Mouse (Mus musculus): ENCODE results near the gene Atp13a5. TPM values are rescaled to one million over a fixed set of nuclear protein-coding genes. Genes with fewer than 3 reads are reported as not detected.

The Atp13a5 gene
- total RNA-seq, 1 experiment: not detected

- no peaks in the 10 kb centered on the region for H3K36me3 ChIP-seq (ENCODE audit: control insufficient read depth, insufficient read depth, low read length, poor library complexity, severe bottlenecking)
- no peak overlapping the region for H3K9ac ChIP-seq (ENCODE audit: insufficient read depth, low read depth, low read length, poor library complexity, severe bottlenecking)
- no peak overlapping the region for H3K4me3 ChIP-seq (ENCODE audit: insufficient read depth in 1 of 2, low read depth in 1 of 2, low read length in 2 of 2, poor library complexity in 1 of 2, severe bottlenecking in 1 of 2)
- in situ Hi-C loops (cut with MboI; ENCODE audit: low sequenced_read_pairs in 2 of 2, unreplicated experiment in 2 of 2): no loop called here
- H3K4me1 ChIP-seq (ENCODE audit: control insufficient read depth in 2 of 2, insufficient read depth in 2 of 2, low read length in 2 of 2, poor library complexity in 1 of 2): no peaks in the 10 kb centered on the region
- no peak for TF ChIP-seq MAFK (IDR thresholded peaks at IDR 0.05; ENCODE audit: insufficient read depth, low read depth, low read length)
- no peak overlapping the region for H3K27ac ChIP-seq (ENCODE audit: insufficient read depth, low read depth, low read length, poor library complexity, severe bottlenecking)
- no peaks in the 10 kb centered on the region for H3K9me3 ChIP-seq (ENCODE audit: control insufficient read depth, insufficient read depth, low read depth, low read length)
- no peak for DNase-seq (ENCODE audit: low read depth, low spot score)
These were observed 3.9 kb downstream of the Atp13a5 start for GRCm38 (mm10) chr16:29374636-29375035.

- no peak overlapping the region for H3K27ac ChIP-seq (ENCODE audit: insufficient read depth, low read depth, low read length, poor library complexity, severe bottlenecking)
- H3K36me3 ChIP-seq (ENCODE audit: control insufficient read depth, insufficient read depth, low read length, poor library complexity, severe bottlenecking): no peaks in the 10 kb centered on the region
- no peak overlapping the region for H3K9ac ChIP-seq (ENCODE audit: insufficient read depth, low read depth, low read length, poor library complexity, severe bottlenecking)
- H3K4me1 ChIP-seq (ENCODE audit: control insufficient read depth in 2 of 2, insufficient read depth in 2 of 2, low read length in 2 of 2, poor library complexity in 1 of 2): no peaks in the 10 kb centered on the region
- H3K4me3 ChIP-seq (ENCODE audit: insufficient read depth in 1 of 2, low read depth in 1 of 2, low read length in 2 of 2, poor library complexity in 1 of 2, severe bottlenecking in 1 of 2): no peak overlapping the region
- TF ChIP-seq HCFC1 (IDR thresholded peaks at IDR 0.05; ENCODE audit: borderline replicate concordance, insufficient read depth, low read length) (no peak), ZNF384 (IDR thresholded peaks at IDR 0.05; ENCODE audit: low read depth, low read length) (no peak), ZC3H11A (IDR thresholded peaks at IDR 0.05; ENCODE audit: borderline replicate concordance, low read depth, low read length) (no peak), MAFK (IDR thresholded peaks at IDR 0.05; ENCODE audit: insufficient read depth, low read depth, low read length) (no peak), CHD2 (IDR thresholded peaks at IDR 0.05; ENCODE audit: low read depth, low read length) (no peak)
- in situ Hi-C loops (cut with MboI; ENCODE audit: low sequenced_read_pairs in 2 of 2, unreplicated experiment in 2 of 2): no loop called here
- DNase-seq (ENCODE audit: low read depth, low spot score): no peak
- H3K9me3 ChIP-seq (ENCODE audit: control insufficient read depth, insufficient read depth, low read depth, low read length): no peaks in the 10 kb centered on the region
These were observed 47.0 kb downstream of the Atp13a5 start for GRCm38 (mm10) chr16:29331351-29332044.

GRCm38 (mm10) chr16:29330948-29331347 is 47.6 kb downstream of the Atp13a5 start:
- H3K9ac ChIP-seq (ENCODE audit: insufficient read depth, low read depth, low read length, poor library complexity, severe bottlenecking): no peak overlapping the region
- H3K9me3 ChIP-seq (ENCODE audit: control insufficient read depth, insufficient read depth, low read depth, low read length): no peaks in the 10 kb centered on the region
- no peak overlapping the region for H3K27ac ChIP-seq (ENCODE audit: insufficient read depth, low read depth, low read length, poor library complexity, severe bottlenecking)
- no peaks in the 10 kb centered on the region for H3K4me1 ChIP-seq (ENCODE audit: control insufficient read depth in 2 of 2, insufficient read depth in 2 of 2, low read length in 2 of 2, poor library complexity in 1 of 2)
- no peak for TF ChIP-seq CHD2 (IDR thresholded peaks at IDR 0.05; ENCODE audit: low read depth, low read length)
- no peak for TF ChIP-seq HCFC1 (IDR thresholded peaks at IDR 0.05; ENCODE audit: borderline replicate concordance, insufficient read depth, low read length)
- TF ChIP-seq ZC3H11A (IDR thresholded peaks at IDR 0.05; ENCODE audit: borderline replicate concordance, low read depth, low read length): no peak
- TF ChIP-seq ZNF384 (IDR thresholded peaks at IDR 0.05; ENCODE audit: low read depth, low read length): no peak
- no peak for TF ChIP-seq MAFK (IDR thresholded peaks at IDR 0.05; ENCODE audit: insufficient read depth, low read depth, low read length)
- H3K4me3 ChIP-seq (ENCODE audit: insufficient read depth in 1 of 2, low read depth in 1 of 2, low read length in 2 of 2, poor library complexity in 1 of 2, severe bottlenecking in 1 of 2): no peak overlapping the region
- in situ Hi-C loops (cut with MboI; ENCODE audit: low sequenced_read_pairs in 2 of 2, unreplicated experiment in 2 of 2): no loop called here
- DNase-seq (ENCODE audit: low read depth, low spot score): no peak
- no peaks in the 10 kb centered on the region for H3K36me3 ChIP-seq (ENCODE audit: control insufficient read depth, insufficient read depth, low read length, poor library complexity, severe bottlenecking)

GRCm38 (mm10) chr16:29329213-29329612 is 49.3 kb downstream of the Atp13a5 start:
- in situ Hi-C loops (cut with MboI; ENCODE audit: low sequenced_read_pairs in 2 of 2, unreplicated experiment in 2 of 2): no loop called here
- no peak overlapping the region for H3K27ac ChIP-seq (ENCODE audit: insufficient read depth, low read depth, low read length, poor library complexity, severe bottlenecking)

GRCm38 (mm10) chr16:29327910-29328309 is 50.6 kb downstream of the Atp13a5 start:
- no peak for TF ChIP-seq HCFC1 (IDR thresholded peaks at IDR 0.05; ENCODE audit: borderline replicate concordance, insufficient read depth, low read length)
- no peak for TF ChIP-seq CHD2 (IDR thresholded peaks at IDR 0.05; ENCODE audit: low read depth, low read length)
- TF ChIP-seq ZC3H11A (IDR thresholded peaks at IDR 0.05; ENCODE audit: borderline replicate concordance, low read depth, low read length): no peak
- TF ChIP-seq MAFK (IDR thresholded peaks at IDR 0.05; ENCODE audit: insufficient read depth, low read depth, low read length): no peak
- TF ChIP-seq ZNF384 (IDR thresholded peaks at IDR 0.05; ENCODE audit: low read depth, low read length): no peak
- Histone ChIP-seq H3K4me3 (ENCODE audit: insufficient read depth in 1 of 2, low read depth in 1 of 2, low read length in 2 of 2, poor library complexity in 1 of 2, severe bottlenecking in 1 of 2) (no peak overlapping the region), H3K36me3 (ENCODE audit: control insufficient read depth, insufficient read depth, low read length, poor library complexity, severe bottlenecking) (no peaks in the 10 kb centered on the region), H3K9ac (ENCODE audit: insufficient read depth, low read depth, low read length, poor library complexity, severe bottlenecking) (no peak overlapping the region), H3K27ac (ENCODE audit: insufficient read depth, low read depth, low read length, poor library complexity, severe bottlenecking) (no peak overlapping the region), H3K9me3 (ENCODE audit: control insufficient read depth, insufficient read depth, low read depth, low read length) (no peaks in the 10 kb centered on the region), H3K4me1 (ENCODE audit: control insufficient read depth in 2 of 2, insufficient read depth in 2 of 2, low read length in 2 of 2, poor library complexity in 1 of 2) (no peaks in the 10 kb centered on the region)
- DNase-seq (ENCODE audit: low read depth, low spot score): no peak
- in situ Hi-C loops (cut with MboI; ENCODE audit: low sequenced_read_pairs in 2 of 2, unreplicated experiment in 2 of 2): no loop called here

More at GRCm38 (mm10) chr16:29329213-29329612, 49.3 kb downstream of the Atp13a5 start:
- no peaks in the 10 kb centered on the region for H3K36me3 ChIP-seq (ENCODE audit: control insufficient read depth, insufficient read depth, low read length, poor library complexity, severe bottlenecking)
- TF ChIP-seq ZNF384 (IDR thresholded peaks at IDR 0.05; ENCODE audit: low read depth, low read length) (no peak), ZC3H11A (IDR thresholded peaks at IDR 0.05; ENCODE audit: borderline replicate concordance, low read depth, low read length) (no peak), CHD2 (IDR thresholded peaks at IDR 0.05; ENCODE audit: low read depth, low read length) (no peak), HCFC1 (IDR thresholded peaks at IDR 0.05; ENCODE audit: borderline replicate concordance, insufficient read depth, low read length) (no peak), MAFK (IDR thresholded peaks at IDR 0.05; ENCODE audit: insufficient read depth, low read depth, low read length) (no peak)
- no peaks in the 10 kb centered on the region for H3K9me3 ChIP-seq (ENCODE audit: control insufficient read depth, insufficient read depth, low read depth, low read length)
- no peak for DNase-seq (ENCODE audit: low read depth, low spot score)
- H3K4me3 ChIP-seq (ENCODE audit: insufficient read depth in 1 of 2, low read depth in 1 of 2, low read length in 2 of 2, poor library complexity in 1 of 2, severe bottlenecking in 1 of 2): no peak overlapping the region
- H3K9ac ChIP-seq (ENCODE audit: insufficient read depth, low read depth, low read length, poor library complexity, severe bottlenecking): no peak overlapping the region
- H3K4me1 ChIP-seq (ENCODE audit: control insufficient read depth in 2 of 2, insufficient read depth in 2 of 2, low read length in 2 of 2, poor library complexity in 1 of 2): no peaks in the 10 kb centered on the region

Measured in ES-E14 (cell line).